Mouse (Mus musculus) lung, postnatal 0 days (tissue): ENCODE results near the gene Nfkb2.

Source experiments
- CTCF ChIP-seq: IDR thresholded peaks from 2 replicates; pipeline ENCODE4 v1.5.1; 2016; ENCODE audit warnings: antibody characterized with exemption, mild to moderate bottlenecking
- EP300 ChIP-seq: IDR thresholded peaks from 2 replicates; pipeline ENCODE4 v1.6.1; 2016; ENCODE audit warnings: antibody characterized with exemption, mild to moderate bottlenecking, control low read depth

- TF ChIP-seq CTCF (no peak), EP300 (peak; percentile 7; the same call in 1 of the 2 replicates)
These were observed 34.8 kb downstream of the Nfkb2 start for GRCm38 (mm10) chr19:46338942-46339286.
